Mouse (Mus musculus): ENCODE measurements around the gene Hoxa1. TPM values are rescaled to one million over a fixed set of nuclear protein-coding genes. Genes with fewer than 3 reads are reported as not detected.

The Hoxa1 gene
- polyA plus RNA-seq, 1 experiment = not detected

DNA sequence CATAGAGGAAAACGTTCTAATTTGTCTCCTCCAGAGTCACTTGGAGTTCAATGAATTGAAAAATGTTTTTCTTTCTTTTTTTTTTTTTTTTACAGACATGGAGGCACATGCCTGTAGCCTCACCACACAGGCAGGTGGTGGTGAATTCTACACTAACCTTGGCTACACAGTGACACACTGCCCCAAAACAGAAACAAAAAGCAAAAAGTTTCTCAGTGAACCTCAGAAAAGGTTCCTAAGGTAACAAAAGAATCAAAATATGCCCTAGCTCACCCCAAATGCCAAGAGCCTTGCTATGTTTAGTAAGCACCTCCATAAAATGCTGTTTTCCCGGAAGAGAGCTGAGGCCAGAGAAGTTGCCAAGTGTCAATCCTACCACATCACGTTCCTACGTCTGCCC, 46.3 kb downstream of the Hoxa1 start:
- 80% methylated on average over 4 of the region's 4 CpGs for WGBS
- Histone ChIP-seq H3K4me1 (ENCODE audit: control insufficient read depth, insufficient read depth, low read length) (no peaks in the 10 kb centered on the region), H3K4me3 (ENCODE audit: insufficient read depth, low read depth, low read length) (no peak overlapping the region), H3K27ac (ENCODE audit: insufficient read depth, low read depth, low read length) (no peak overlapping the region)
- TF ChIP-seq CTCF (IDR thresholded peaks at IDR 0.05; ENCODE audit: insufficient read depth, low read depth, low read length) (no peak), POLR2A (IDR thresholded peaks at IDR 0.05; ENCODE audit: insufficient read depth, low read depth, low read length) (no peak)

DNA sequence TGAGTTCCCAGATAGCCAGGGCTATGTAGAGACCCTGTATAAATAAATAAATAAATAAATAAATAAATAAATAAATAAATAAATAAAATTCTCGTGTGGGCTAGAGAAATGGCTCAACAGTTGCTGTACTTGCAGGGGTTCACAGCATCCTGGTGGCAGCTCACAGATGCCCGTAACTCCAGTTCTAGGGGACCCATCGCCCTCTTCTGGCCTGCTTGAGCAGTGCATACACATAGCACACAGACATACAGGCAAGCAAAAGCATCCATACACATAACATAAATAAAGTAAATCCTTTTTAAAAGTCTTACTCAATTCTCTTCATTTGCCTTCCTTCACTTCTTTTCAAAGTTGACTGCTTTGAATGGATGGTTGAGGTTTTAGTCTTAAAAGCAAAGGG, 50.7 kb downstream of the Hoxa1 start:
- Histone ChIP-seq H3K4me3 (ENCODE audit: insufficient read depth, low read depth, low read length) (no peak overlapping the region), H3K4me1 (ENCODE audit: control insufficient read depth, insufficient read depth, low read length) (no peaks in the 10 kb centered on the region), H3K27ac (ENCODE audit: insufficient read depth, low read depth, low read length) (no peak overlapping the region)
- TF ChIP-seq CTCF (IDR thresholded peaks at IDR 0.05; ENCODE audit: insufficient read depth, low read depth, low read length) (no peak), POLR2A (IDR thresholded peaks at IDR 0.05; ENCODE audit: insufficient read depth, low read depth, low read length) (no peak)
- 96% methylated on average over 3 of the region's 3 CpGs for WGBS

DNA sequence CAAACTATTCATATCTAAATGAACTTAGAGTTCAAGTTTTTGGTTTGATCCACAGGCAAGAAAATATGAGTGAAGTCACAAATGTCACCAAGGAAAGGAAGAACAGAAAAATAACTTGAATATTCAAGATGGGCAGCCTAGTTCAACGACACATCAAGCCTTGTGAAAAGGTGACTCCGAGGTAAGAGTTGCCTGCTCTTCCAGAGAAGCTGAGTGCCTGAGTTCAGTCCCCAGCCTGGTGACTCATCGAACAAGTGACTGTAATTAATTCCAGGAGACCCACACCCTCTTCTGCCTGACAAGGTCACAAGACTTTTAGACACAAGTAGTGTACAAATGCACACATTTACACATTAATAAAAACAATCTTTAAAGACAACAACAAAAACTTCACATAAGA, 51.4 kb downstream of the Hoxa1 start:
- Histone ChIP-seq H3K4me3 (ENCODE audit: insufficient read depth, low read depth, low read length) (no peak overlapping the region), H3K4me1 (ENCODE audit: control insufficient read depth, insufficient read depth, low read length) (no peaks in the 10 kb centered on the region), H3K27ac (ENCODE audit: insufficient read depth, low read depth, low read length) (no peak overlapping the region)
- 57% methylated on average over 3 of the region's 3 CpGs for WGBS
- TF ChIP-seq CTCF (IDR thresholded peaks at IDR 0.05; ENCODE audit: insufficient read depth, low read depth, low read length) (no peak), POLR2A (IDR thresholded peaks at IDR 0.05; ENCODE audit: insufficient read depth, low read depth, low read length) (no peak)

DNA sequence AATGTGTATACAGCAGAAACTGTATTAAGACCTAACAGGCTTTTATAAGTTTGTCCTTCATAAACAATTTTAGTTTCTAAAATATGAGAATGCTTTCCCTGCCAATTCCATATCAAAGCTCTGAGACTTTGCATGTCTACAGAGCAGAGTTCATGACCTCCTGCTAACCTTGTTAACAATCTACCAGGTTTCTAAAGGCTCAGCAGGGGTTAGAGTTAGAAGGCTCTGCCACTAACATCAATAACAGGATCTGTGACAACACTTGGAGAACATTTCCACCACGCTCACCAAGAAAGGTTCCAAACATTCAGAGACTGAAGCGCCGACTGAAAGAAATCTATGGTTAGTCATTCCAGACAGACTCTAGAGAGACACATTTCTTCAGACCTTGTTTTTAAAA, 51.9 kb downstream of the Hoxa1 start:
- Histone ChIP-seq H3K4me1 (ENCODE audit: control insufficient read depth, insufficient read depth, low read length) (no peaks in the 10 kb centered on the region), H3K4me3 (ENCODE audit: insufficient read depth, low read depth, low read length) (no peak overlapping the region), H3K27ac (ENCODE audit: insufficient read depth, low read depth, low read length) (no peak overlapping the region)
- TF ChIP-seq POLR2A (IDR thresholded peaks at IDR 0.05; ENCODE audit: insufficient read depth, low read depth, low read length) (no peak), CTCF (IDR thresholded peaks at IDR 0.05; ENCODE audit: insufficient read depth, low read depth, low read length) (no peak)
- WGBS = 56% methylated on average over 3 of the region's 3 CpGs

Other genes with a start within 250 kb of the Hoxa1 start
- not detected in 2 replicates for gene Skap2, start 145.8 kb downstream of the Hoxa1 start, polyA plus RNA-seq (2012; ENCODE audit: insufficient read depth, insufficient read length, low replicate concordance, missing spikeins)
- gene Hoxa2, start 6.5 kb upstream of the Hoxa1 start, polyA plus RNA-seq (2012; ENCODE audit: insufficient read depth, insufficient read length, low replicate concordance, missing spikeins) = not detected in 2 replicates
- not detected in 2 replicates for gene 5730596B20Rik, start 19.2 kb upstream of the Hoxa1 start, polyA plus RNA-seq (2012; ENCODE audit: insufficient read depth, insufficient read length, low replicate concordance, missing spikeins)
- not detected in 2 replicates for gene Hoxa4, start 33.4 kb upstream of the Hoxa1 start, polyA plus RNA-seq (2012; ENCODE audit: insufficient read depth, insufficient read length, low replicate concordance, missing spikeins)
- not detected in 2 replicates for gene Hoxa5, start 46.3 kb upstream of the Hoxa1 start, polyA plus RNA-seq (2012; ENCODE audit: insufficient read depth, insufficient read length, low replicate concordance, missing spikeins)
- gene Hoxa6, start 50.4 kb upstream of the Hoxa1 start, polyA plus RNA-seq (2012; ENCODE audit: insufficient read depth, insufficient read length, low replicate concordance, missing spikeins) = not detected in 2 replicates
- not detected in 2 replicates for gene Hoxa3, start 55.0 kb upstream of the Hoxa1 start, polyA plus RNA-seq (2012; ENCODE audit: insufficient read depth, insufficient read length, low replicate concordance, missing spikeins)
- not detected in 2 replicates for gene Gm28308, start 55.0 kb upstream of the Hoxa1 start, polyA plus RNA-seq (2012; ENCODE audit: insufficient read depth, insufficient read length, low replicate concordance, missing spikeins)
- not detected in 2 replicates for gene Hoxa7, start 63.5 kb upstream of the Hoxa1 start, polyA plus RNA-seq (2012; ENCODE audit: insufficient read depth, insufficient read length, low replicate concordance, missing spikeins)
- not detected in 2 replicates for gene Hoxa9, start 72.8 kb upstream of the Hoxa1 start, polyA plus RNA-seq (2012; ENCODE audit: insufficient read depth, insufficient read length, low replicate concordance, missing spikeins)
- gene Hoxa10, start 82.5 kb upstream of the Hoxa1 start, polyA plus RNA-seq (2012; ENCODE audit: insufficient read depth, insufficient read length, low replicate concordance, missing spikeins) = not detected in 2 replicates
- not detected in 2 replicates for gene Hoxa11, start 87.5 kb upstream of the Hoxa1 start, polyA plus RNA-seq (2012; ENCODE audit: insufficient read depth, insufficient read length, low replicate concordance, missing spikeins)
- not detected in 2 replicates for gene Hoxa13, start 102.6 kb upstream of the Hoxa1 start, polyA plus RNA-seq (2012; ENCODE audit: insufficient read depth, insufficient read length, low replicate concordance, missing spikeins)
- not detected in 2 replicates for gene Evx1, start 155.2 kb upstream of the Hoxa1 start, polyA plus RNA-seq (2012; ENCODE audit: insufficient read depth, insufficient read length, low replicate concordance, missing spikeins)